Mouse (Mus musculus) C2C12 (cell line): Measurements from ENCODE around the gene Cryab.

Source experiments
- CEBPB ChIP-seq: IDR thresholded peaks from one replicate; pipeline ENCODE4 v1.6.1; 2011; ENCODE audit warnings: low read depth, mild to moderate bottlenecking, control low read depth, moderate library complexity
- CTCF ChIP-seq: IDR thresholded peaks from one replicate; pipeline ENCODE4 v1.5.1; 2011; ENCODE audit not compliant: control insufficient read depth, insufficient read depth, insufficient read length
- MAX ChIP-seq: IDR thresholded peaks from one replicate; pipeline ENCODE4 v1.6.1; 2011; ENCODE audit warnings: mild to moderate bottlenecking, control low read depth
- MYOD1 ChIP-seq: IDR thresholded peaks from one replicate; pipeline ENCODE4 v1.6.1; 2011; ENCODE audit warnings: low read depth; ENCODE audit not compliant: control insufficient read depth, insufficient read length
- USF1 ChIP-seq: IDR thresholded peaks from one replicate; pipeline ENCODE4 v1.6.1; 2011; ENCODE audit warnings: low read depth, mild to moderate bottlenecking, control low read depth, moderate library complexity

GRCm38 (mm10) chr9:50775662-50776126, 24.6 kb downstream of the Cryab start:
- no peak for TF ChIP-seq CTCF
- no peak for TF ChIP-seq CEBPB
- no peak for TF ChIP-seq MYOD1
- TF ChIP-seq USF1, result no peak
- no peak for TF ChIP-seq MAX
